Mouse (Mus musculus): ENCODE results near the gene Znhit6.

GRCm38 (mm10) chr3:145642861-145643260 is 66.9 kb downstream of the Znhit6 start:
- TF ChIP-seq MYOD1 (IDR thresholded peaks at IDR 0.05; ENCODE audit: control insufficient read depth in 1 of 3, insufficient read length in 2 of 3, low read depth in 2 of 3) (no peak), POLR2A (IDR thresholded peaks at IDR 0.05; ENCODE audit: insufficient read length, low read depth) (no peak), TCF12 (IDR thresholded peaks at IDR 0.05; ENCODE audit: insufficient read depth, poor library complexity, severe bottlenecking) (no peak), MAX (IDR thresholded peaks at IDR 0.05; ENCODE audit: low read depth) (no peak), E2F4 (IDR thresholded peaks at IDR 0.05; ENCODE audit: insufficient read depth) (no peak), MYOG (IDR thresholded peaks at IDR 0.05; ENCODE audit: control insufficient read depth in 1 of 3, insufficient read depth in 1 of 3, insufficient read length in 2 of 3, low read depth in 2 of 3) (no peak), SRF (IDR thresholded peaks at IDR 0.05; ENCODE audit: control insufficient read depth, insufficient read length, low read depth) (no peak), USF1 (IDR thresholded peaks at IDR 0.05; ENCODE audit: low read depth) (no peak), TCF3 (IDR thresholded peaks at IDR 0.05; ENCODE audit: insufficient read length, low read depth) (no peak), POLR2AphosphoS2 (IDR thresholded peaks at IDR 0.05; ENCODE audit: insufficient read length, low read depth) (no peak), REST (IDR thresholded peaks at IDR 0.05; ENCODE audit: insufficient read depth, insufficient read length) (no peak)
